25 mouse cellular contexts compared by ENCODE assay signal in the genomic region with DNA sequence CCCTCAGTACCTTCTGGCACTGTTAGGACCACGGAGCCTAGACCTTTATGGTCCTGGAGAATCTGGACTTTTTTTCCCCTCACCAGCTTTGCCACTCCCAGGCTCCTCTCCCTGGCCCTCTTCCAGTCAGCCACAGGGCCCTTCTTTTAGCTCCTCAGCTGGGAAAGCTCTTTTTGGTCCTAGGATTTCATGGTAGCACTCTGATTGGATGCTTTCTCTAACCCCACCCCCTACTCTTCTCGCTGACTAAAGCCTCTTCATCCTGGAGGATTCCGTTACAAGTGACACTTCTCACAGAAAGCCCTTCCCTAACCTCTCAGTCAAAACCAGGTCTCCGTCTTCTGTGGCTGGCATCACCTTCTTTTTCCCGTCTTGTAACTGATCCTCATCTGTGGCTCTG.
DNase-seq lines count a peak whose midpoint lies in the region; ATAC-seq and TF ChIP-seq lines count a peak whose summit lies in the region.
"Had no signal": no experiment of that assay in that cellular context is flagged by ENCODE, and none has a peak within 500 bp of the region (broad histone marks: within the 10 kb centered on the region; RNA-seq: fewer than 3 reads in every experiment).

No protein-coding gene starts in this region.

- no peak for TF ChIP-seq CTCF in stomach, postnatal 0 days (IDR thresholded peaks at IDR 0.05; ENCODE audit: low read depth)

- no peak overlapping the region for H3K27ac ChIP-seq in heart, embryonic 12.5 days (ENCODE audit: poor library complexity, severe bottlenecking)
- no peak overlapping the region for H3K27ac ChIP-seq in midbrain, embryonic 12.5 days (replicated peaks)
- no peak overlapping the region for H3K27ac ChIP-seq in midbrain, embryonic 14.5 days (replicated peaks; ENCODE audit: low read depth, low read length)
- H3K27ac ChIP-seq in limb, embryonic 15.5 days, result no peak overlapping the region
- no peak overlapping the region for H3K27ac ChIP-seq in stomach, postnatal 0 days (replicated peaks)
- H3K27ac ChIP-seq: embryonic facial prominence, embryonic 15.5 days; gastrocnemius, adult 2 months; hindbrain, postnatal 0 days; left cerebral cortex, adult 2 months; liver, embryonic 15.5 days had no signal

- no peaks in the 10 kb centered on the region for H3K9me3 ChIP-seq in heart, embryonic 12.5 days (replicated peaks)
- H3K9me3 ChIP-seq in midbrain, embryonic 12.5 days, result no peaks in the 10 kb centered on the region
- no peaks in the 10 kb centered on the region for H3K9me3 ChIP-seq in midbrain, embryonic 14.5 days (ENCODE audit: control insufficient read depth, low read length)
- H3K9me3 ChIP-seq in limb, embryonic 15.5 days, result no peaks in the 10 kb centered on the region
- H3K9me3 ChIP-seq in stomach, postnatal 0 days (ENCODE audit: control insufficient read depth, low read length), result no peaks in the 10 kb centered on the region
- H3K9me3 ChIP-seq: embryonic facial prominence, embryonic 15.5 days; liver, embryonic 15.5 days had no signal

- 18% methylated on average over 5 of the region's 5 CpGs for WGBS in heart, embryonic 12.5 days
- WGBS in midbrain, embryonic 12.5 days, result 22% methylated on average over 5 of the region's 5 CpGs
- 26% methylated on average over 5 of the region's 5 CpGs for WGBS in midbrain, embryonic 14.5 days
- WGBS in limb, embryonic 15.5 days, result 12% methylated on average over 5 of the region's 5 CpGs
- WGBS in stomach, postnatal 0 days, result 26% methylated on average over 5 of the region's 5 CpGs

- H3K27me3 ChIP-seq in heart, embryonic 12.5 days (replicated peaks), result no peaks in the 10 kb centered on the region
- H3K27me3 ChIP-seq in midbrain, embryonic 12.5 days, result no peaks in the 10 kb centered on the region
- no peaks in the 10 kb centered on the region for H3K27me3 ChIP-seq in midbrain, embryonic 14.5 days (ENCODE audit: control insufficient read depth, insufficient read depth, low read length)
- peaks cover 5% of the 10 kb centered on the region; the same call in 1 of the 2 replicates for H3K27me3 ChIP-seq in limb, embryonic 15.5 days
- no peaks in the 10 kb centered on the region for H3K27me3 ChIP-seq in stomach, postnatal 0 days (ENCODE audit: control insufficient read depth, insufficient read depth, low read length)
- H3K27me3 ChIP-seq: embryonic facial prominence, embryonic 15.5 days; liver, embryonic 15.5 days; Patski had no signal

- H3K36me3 ChIP-seq in heart, embryonic 12.5 days, result no peaks in the 10 kb centered on the region
- H3K36me3 ChIP-seq in midbrain, embryonic 12.5 days, result no peaks in the 10 kb centered on the region
- no peaks in the 10 kb centered on the region for H3K36me3 ChIP-seq in midbrain, embryonic 14.5 days (ENCODE audit: control insufficient read depth, insufficient read depth, low read length)
- no peaks in the 10 kb centered on the region for H3K36me3 ChIP-seq in limb, embryonic 15.5 days
- H3K36me3 ChIP-seq in stomach, postnatal 0 days (ENCODE audit: control insufficient read depth, insufficient read depth, low read length), result no peaks in the 10 kb centered on the region
- H3K36me3 ChIP-seq: embryonic facial prominence, embryonic 15.5 days; liver, embryonic 15.5 days had no signal

- no peak for TF ChIP-seq EP300 in stomach, postnatal 0 days (optimal IDR thresholded peaks at IDR 0.05)

- H3K9ac ChIP-seq in heart, embryonic 12.5 days, result no peak overlapping the region
- H3K9ac ChIP-seq in midbrain, embryonic 12.5 days (replicated peaks), result no peak overlapping the region
- no peak overlapping the region for H3K9ac ChIP-seq in midbrain, embryonic 14.5 days (replicated peaks; ENCODE audit: low read length)
- H3K9ac ChIP-seq in limb, embryonic 15.5 days, result no peak overlapping the region
- H3K9ac ChIP-seq in stomach, postnatal 0 days (ENCODE audit: low read length), result no peak overlapping the region
- H3K9ac ChIP-seq: embryonic facial prominence, embryonic 15.5 days; liver, embryonic 15.5 days had no signal

- H3K4me2 ChIP-seq in heart, embryonic 12.5 days, result peak overlapping the region; percentile 4; the same call in 1 of the 2 replicates
- H3K4me2 ChIP-seq in midbrain, embryonic 12.5 days (replicated peaks), result no peak overlapping the region
- H3K4me2 ChIP-seq in midbrain, embryonic 14.5 days (ENCODE audit: low read length), result no peak overlapping the region
- 0 out of 2 replicates have a peak overlapping the region, but pooled peaks have one; percentile 19 for H3K4me2 ChIP-seq in limb, embryonic 15.5 days
- no peak overlapping the region for H3K4me2 ChIP-seq in stomach, postnatal 0 days (replicated peaks; ENCODE audit: low read depth)
- H3K4me2 ChIP-seq: embryonic facial prominence, embryonic 15.5 days; liver, embryonic 15.5 days had no signal

- peak; percentile 8 for DNase-seq in embryo, embryonic 10.5 days (ENCODE audit: low spot score)
- DNase-seq in embryo, embryonic 9.5 days (ENCODE audit: extremely low spot score), result no peak
- DNase-seq in heart, adult 8-10 months (ENCODE audit: low spot score), result no peak
- DNase-seq in midbrain, embryonic 14.5 days, result no peak
- no peak for DNase-seq in stomach, postnatal 0 days (ENCODE audit: low spot score)
- DNase-seq: adrenal gland, postnatal 10 days; cerebellum, adult 11-12 months; cerebellum, postnatal 36 days; gastrocnemius, adult 2 months; heart, postnatal 4 days; kidney, adult 18-20 months; kidney, postnatal 4 days; layer of hippocampus, adult 9-11 months; left cerebral cortex, postnatal 4 days; lung, postnatal 10 days had no signal

- H3K4me1 ChIP-seq in heart, embryonic 12.5 days (replicated peaks), result no peaks in the 10 kb centered on the region
- peaks cover 2% of the 10 kb centered on the region; the same call in 1 of the 2 replicates for H3K4me1 ChIP-seq in midbrain, embryonic 12.5 days
- no peaks in the 10 kb centered on the region for H3K4me1 ChIP-seq in midbrain, embryonic 14.5 days (ENCODE audit: control insufficient read depth, insufficient read depth, low read length)
- peaks cover 6% of the 10 kb centered on the region for H3K4me1 ChIP-seq in limb, embryonic 15.5 days
- no peaks in the 10 kb centered on the region for H3K4me1 ChIP-seq in stomach, postnatal 0 days (replicated peaks; ENCODE audit: control insufficient read depth, insufficient read depth)
- H3K4me1 ChIP-seq: embryonic facial prominence, embryonic 15.5 days; liver, embryonic 15.5 days had no signal

- ATAC-seq in heart, embryonic 12.5 days (ENCODE audit: insufficient number of reproducible peaks, low FRiP score), result no peak
- 0 out of 2 replicates have a peak, but pooled peaks have one; percentile 47 for ATAC-seq in midbrain, embryonic 12.5 days (ENCODE audit: low FRiP score, low read depth)
- no peak for ATAC-seq in midbrain, embryonic 14.5 days (ENCODE audit: low FRiP score, low TSS enrichment)
- peak; percentile 7; the same call in 1 of the 2 replicates for ATAC-seq in limb, embryonic 15.5 days (ENCODE audit: insufficient number of reproducible peaks, low FRiP score, low TSS enrichment, low read depth)
- ATAC-seq in stomach, postnatal 0 days (ENCODE audit: low FRiP score, low TSS enrichment), result no peak
- ATAC-seq: activated CD4-positive, CD25-positive, alpha-beta regulatory T cell, adult 4 months; CD4-positive, CD25-positive, alpha-beta regulatory T cell, adult 4 months; hindbrain, postnatal 0 days; Patski had no signal

- H3K4me3 ChIP-seq in heart, embryonic 12.5 days, result no peak overlapping the region
- H3K4me3 ChIP-seq in midbrain, embryonic 12.5 days, result no peak overlapping the region
- no peak overlapping the region for H3K4me3 ChIP-seq in midbrain, embryonic 14.5 days (replicated peaks; ENCODE audit: low read depth, low read length)
- H3K4me3 ChIP-seq in limb, embryonic 15.5 days, result no peak overlapping the region
- no peak overlapping the region for H3K4me3 ChIP-seq in stomach, postnatal 0 days (ENCODE audit: low read depth, low read length)
- H3K4me3 ChIP-seq: embryonic facial prominence, embryonic 15.5 days; gastrocnemius, adult 2 months; left cerebral cortex, adult 2 months; liver, embryonic 15.5 days had no signal

Comparison
In these comparisons a context has a peak if more than half of its experiments do, and no peak if none do; other contexts are left out.
1. ATAC-seq: peak in midbrain, embryonic 12.5 days (single experiment) and limb, embryonic 15.5 days (single experiment); none in heart, embryonic 12.5 days (single experiment), midbrain, embryonic 14.5 days (single experiment) and stomach, postnatal 0 days (single experiment).
2. H3K4me2 ChIP-seq: peak in heart, embryonic 12.5 days (single experiment) and limb, embryonic 15.5 days (single experiment); none in midbrain, embryonic 12.5 days (single experiment), midbrain, embryonic 14.5 days (single experiment) and stomach, postnatal 0 days (single experiment).